Mouse (Mus musculus) cortical plate, adult 2 months (tissue): Measurements from ENCODE around the gene Synpo2. TPM values are rescaled to one million over a fixed set of nuclear protein-coding genes. Genes with fewer than 3 reads are reported as not detected.

ENCODE experiments used
- H3K27ac ChIP-seq: fragments of 200-500 bp; 2 replicates; pipeline ENCODE4 v1.5.1; 2012; ENCODE audit warnings: low read length, control low read depth, inconsistent platforms; ENCODE audit not compliant: insufficient read depth
- H3K4me1 ChIP-seq: fragments of 200-500 bp; 2 replicates; pipeline ENCODE4 v1.6.1; 2011; ENCODE audit warnings: low read length; ENCODE audit not compliant: control insufficient read depth, insufficient read depth
- H3K4me3 ChIP-seq: fragments of 200-500 bp; 2 replicates; pipeline ENCODE4 v1.5.1; 2011; ENCODE audit warnings: mild to moderate bottlenecking, low read length, control low read depth; ENCODE audit not compliant: insufficient read depth
- CTCF ChIP-seq: fragments of 200-500 bp; IDR thresholded peaks from 2 replicates; pipeline ENCODE4 v1.5.1; 2011; ENCODE audit warnings: mild to moderate bottlenecking, control low read depth, low read length; ENCODE audit not compliant: insufficient read depth; ENCODE audit errors: extremely low read depth
- POLR2A ChIP-seq: fragments of 200-500 bp; IDR thresholded peaks from 2 replicates; pipeline ENCODE4 v1.6.1; 2011; ENCODE audit warnings: mild to moderate bottlenecking, low read length, control low read depth; ENCODE audit not compliant: insufficient read depth; ENCODE audit errors: extremely low read depth
- polyA plus RNA-seq: library from polyadenylated mRNA; depleted of rRNA; stranded (reverse); fragments of >200 nt; gene quantifications from 2 replicates; pipeline ENCODE4 v1.2.3, GENCODE M21; 2012; rRNA removed

Gene Synpo2
- polyA plus RNA-seq, 1 experiment, result 3.2 TPM

GRCm38 (mm10) chr3:123064186-123064585, 171.8 kb downstream of the Synpo2 start:
- H3K27ac ChIP-seq, result no peak overlapping the region
- no peak overlapping the region for H3K4me3 ChIP-seq
- no peak for TF ChIP-seq POLR2A
- TF ChIP-seq CTCF, result no peak
- H3K4me1 ChIP-seq, result no peaks in the 10 kb centered on the region; the same call in 1 of the 2 replicates

GRCm38 (mm10) chr3:123061931-123062330, 174.0 kb downstream of the Synpo2 start:
- H3K4me1 ChIP-seq, result no peaks in the 10 kb centered on the region; the same call in 1 of the 2 replicates
- no peak overlapping the region for H3K4me3 ChIP-seq
- TF ChIP-seq POLR2A (no peak), CTCF (no peak)
- no peak overlapping the region for H3K27ac ChIP-seq

GRCm38 (mm10) chr3:123058832-123059231, 177.1 kb downstream of the Synpo2 start:
- H3K4me3 ChIP-seq, result no peak overlapping the region
- TF ChIP-seq CTCF, result no peak
- no peak for TF ChIP-seq POLR2A
- no peaks in the 10 kb centered on the region; the same call in 1 of the 2 replicates for H3K4me1 ChIP-seq

GRCm38 (mm10) chr3:123054178-123054577, 181.8 kb downstream of the Synpo2 start:
- Histone ChIP-seq H3K4me3 (no peak overlapping the region), H3K4me1 (no peaks in the 10 kb centered on the region), H3K27ac (peak overlapping the region; percentile 35; the same call in 1 of the 2 replicates)
- TF ChIP-seq CTCF, result no peak
- no peak for TF ChIP-seq POLR2A

More at GRCm38 (mm10) chr3:123058832-123059231, 177.1 kb downstream of the Synpo2 start:
- no peak overlapping the region for H3K27ac ChIP-seq

- H3K4me3 ChIP-seq, result no peak overlapping the region
- H3K4me1 ChIP-seq, result no peaks in the 10 kb centered on the region
- TF ChIP-seq CTCF (no peak), POLR2A (no peak)
- no peak overlapping the region for H3K27ac ChIP-seq
Observed at GRCm38 (mm10) chr3:123053192-123053938, 182.6 kb downstream of the Synpo2 start.

GRCm38 (mm10) chr3:123042308-123042707, 193.6 kb downstream of the Synpo2 start:
- Histone ChIP-seq H3K4me3 (no peak overlapping the region), H3K27ac (no peak overlapping the region), H3K4me1 (no peaks in the 10 kb centered on the region)
- no peak for TF ChIP-seq POLR2A
- TF ChIP-seq CTCF, result no peak

GRCm38 (mm10) chr3:123034752-123035151, 201.2 kb downstream of the Synpo2 start, which contains the start of gene Myoz2:
Gene Myoz2, minus strand, starts transcription at chr3:123035015.
- Histone ChIP-seq H3K4me3 (no peak within 1 kb of the TSS), H3K27ac (no peak within 1 kb of the TSS), H3K4me1 (no peaks in the 10 kb centered on the region)
- TF ChIP-seq POLR2A (no peak), CTCF (no peak)

- Histone ChIP-seq H3K27ac (no peak overlapping the region), H3K4me3 (no peak overlapping the region), H3K4me1 (no peaks in the 10 kb centered on the region)
- TF ChIP-seq POLR2A (no peak), CTCF (no peak)
Observed at GRCm38 (mm10) chr3:123033804-123034203, 202.1 kb downstream of the Synpo2 start.

Other genes with a start within 250 kb of the Synpo2 start
- gene Myoz2, start 201.1 kb downstream of the Synpo2 start, polyA plus RNA-seq, result not detected in 2 replicates
- gene Sec24d, start 31.3 kb upstream of the Synpo2 start, polyA plus RNA-seq, result 8.4 and 9.3 TPM in 2 replicates
- 12.2 and 12.6 TPM in 2 replicates for gene Mettl14, start 150.0 kb upstream of the Synpo2 start, polyA plus RNA-seq
- gene Prss12, start 210.8 kb upstream of the Synpo2 start, polyA plus RNA-seq, result 15.2 and 16.2 TPM in 2 replicates